Mouse (Mus musculus) embryo, embryonic 9.5 days (tissue): ENCODE data around the gene Slc10a4.
"Not testable (repeated sequence)": the region's sequence is repeated elsewhere in the genome, so short reads cannot be mapped to it uniquely, and the experiment has no call there.

Source experiments
- DNase-seq: peaks from one replicate; pipeline ENCODE4 v3.0.0-alpha.2; 2017; ENCODE audit errors: extremely low spot score

Slc10a4 gene

DNA sequence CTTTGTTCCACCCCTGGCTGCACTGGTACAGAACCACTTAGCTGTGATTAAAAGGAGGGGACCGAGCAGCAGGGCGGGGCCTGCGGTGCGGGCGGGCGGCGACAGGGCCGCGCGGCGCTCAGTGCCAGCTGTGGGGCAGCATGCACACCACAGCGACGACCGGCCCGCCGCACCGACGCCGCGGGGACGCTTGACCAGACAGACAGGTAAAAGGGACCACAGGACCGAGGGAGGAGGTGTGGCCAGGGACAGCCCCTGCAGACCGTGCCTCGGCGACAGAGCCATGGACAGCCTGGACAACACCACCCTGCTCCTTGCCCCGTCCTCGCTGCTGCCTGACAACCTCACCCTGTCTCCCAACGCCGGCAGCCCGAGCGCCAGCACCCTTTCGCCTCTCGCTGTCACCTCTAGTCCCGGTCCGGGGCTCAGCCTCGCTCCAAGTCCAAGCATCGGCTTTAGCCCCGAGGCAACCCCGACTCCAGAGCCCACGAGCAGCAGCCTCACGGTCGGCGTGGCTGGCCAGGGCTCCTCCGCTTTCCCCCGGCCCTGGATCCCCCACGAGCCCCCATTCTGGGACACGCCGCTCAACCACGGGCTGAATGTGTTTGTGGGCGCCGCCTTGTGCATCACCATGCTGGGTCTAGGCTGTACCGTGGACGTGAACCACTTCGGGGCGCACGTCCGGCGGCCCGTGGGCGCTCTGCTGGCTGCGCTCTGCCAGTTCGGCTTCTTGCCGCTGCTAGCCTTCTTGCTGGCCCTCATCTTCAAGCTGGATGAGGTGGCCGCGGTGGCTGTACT lies at the start of gene Slc10a4:
Slc10a4 (plus strand) TSS at position 100 of the 798 bp plus-strand sequence.
- peak; percentile 54 for DNase-seq

DNA sequence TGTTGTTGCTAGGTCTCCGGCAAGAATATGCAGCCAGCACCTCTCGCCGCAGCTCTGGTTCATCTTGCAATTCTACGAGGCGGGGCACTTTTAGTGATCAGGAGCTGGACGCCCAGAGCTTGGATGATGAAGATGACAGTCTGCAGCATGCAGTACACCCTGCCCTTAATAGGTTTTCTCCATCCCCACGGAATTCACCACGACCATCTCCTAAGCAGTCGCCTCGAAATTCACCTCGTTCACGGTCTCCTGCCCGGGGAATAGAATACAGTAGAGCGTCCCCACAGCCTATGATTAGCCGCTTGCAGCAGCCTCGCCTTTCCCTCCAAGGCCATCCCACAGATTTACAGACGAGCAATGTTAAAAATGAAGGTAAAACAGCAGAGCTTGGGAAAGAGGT lies 49.4 kb upstream of the Slc10a4 start:
- no peak for DNase-seq

DNA sequence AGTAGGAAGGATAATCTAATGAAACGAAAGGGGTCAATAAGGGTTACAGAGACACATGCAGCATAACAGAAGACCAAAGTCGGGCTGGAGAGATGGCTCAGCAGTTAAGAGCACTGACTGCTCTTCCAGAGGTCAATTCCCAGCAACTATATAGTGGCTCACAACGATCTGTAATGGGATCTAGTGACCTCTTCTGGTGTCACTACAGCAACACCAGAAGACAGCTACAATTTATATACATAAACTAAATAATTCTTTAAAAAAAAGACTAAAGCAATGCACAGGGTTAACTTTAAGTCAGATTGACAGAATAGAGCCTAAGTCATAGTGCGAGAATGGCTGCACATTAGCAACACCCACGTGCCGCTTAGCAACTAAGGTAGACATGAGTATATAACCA lies 46.6 kb upstream of the Slc10a4 start:
- DNase-seq: no peak

DNA sequence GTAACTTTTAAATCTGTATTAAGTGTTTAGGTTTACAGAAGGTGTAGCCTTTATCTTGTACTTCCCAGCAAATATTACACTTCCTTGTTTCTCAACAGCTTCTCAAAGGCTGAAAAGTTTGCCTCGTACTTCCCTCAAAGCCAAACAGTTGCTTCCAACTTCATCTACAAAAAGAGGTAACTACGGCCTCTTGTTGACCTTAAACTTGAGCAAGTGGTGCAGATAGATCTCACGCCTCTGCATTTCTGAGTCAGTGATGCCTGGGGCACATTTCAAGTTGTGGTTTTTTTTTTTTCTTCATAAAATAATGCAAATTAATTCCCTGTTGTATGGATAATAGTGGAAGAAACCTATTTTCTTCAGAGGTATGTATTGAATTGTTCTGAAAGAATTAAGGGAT lies 41.0 kb upstream of the Slc10a4 start:
- DNase-seq: no peak

DNA sequence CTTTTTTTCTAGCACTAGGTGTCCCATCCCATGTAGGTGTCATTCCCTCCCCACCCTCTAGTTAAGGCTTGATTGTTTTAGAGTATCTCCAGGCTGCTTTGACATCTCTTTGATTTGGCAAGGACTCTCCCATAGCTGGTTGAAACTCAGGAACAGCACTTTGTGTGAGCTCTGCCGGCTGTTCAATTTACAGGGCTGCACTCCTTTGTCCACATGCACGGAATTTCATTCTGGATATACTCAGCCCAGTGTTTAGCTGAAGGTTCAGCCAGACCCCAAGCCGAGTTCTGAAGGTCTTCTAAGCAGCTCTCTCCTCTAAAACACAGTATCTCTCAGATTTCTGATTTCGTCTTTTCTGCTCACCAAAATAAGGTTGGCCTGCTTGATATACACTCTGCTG lies 34.2 kb upstream of the Slc10a4 start:
- no peak for DNase-seq

DNA sequence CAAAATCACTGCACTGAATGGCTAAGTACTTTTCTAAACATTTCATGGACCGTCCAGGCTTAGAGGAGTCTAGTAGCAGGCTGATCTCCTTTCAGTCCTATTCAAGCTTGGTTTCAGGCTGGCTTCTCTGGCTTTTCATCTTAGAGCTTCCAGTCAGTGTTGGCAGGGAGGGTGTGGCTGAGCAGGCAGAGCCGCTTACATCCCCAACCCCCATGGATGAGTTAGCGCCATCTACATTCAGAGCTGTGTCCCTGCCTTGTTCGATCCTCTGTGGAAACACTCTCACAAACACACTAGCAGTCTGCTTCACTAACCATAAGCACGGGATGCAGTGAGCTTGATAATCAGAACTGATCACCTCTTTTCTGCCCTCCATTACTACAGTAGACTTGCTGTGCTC lies 33.7 kb upstream of the Slc10a4 start:
- peak; percentile 26 for DNase-seq

DNA sequence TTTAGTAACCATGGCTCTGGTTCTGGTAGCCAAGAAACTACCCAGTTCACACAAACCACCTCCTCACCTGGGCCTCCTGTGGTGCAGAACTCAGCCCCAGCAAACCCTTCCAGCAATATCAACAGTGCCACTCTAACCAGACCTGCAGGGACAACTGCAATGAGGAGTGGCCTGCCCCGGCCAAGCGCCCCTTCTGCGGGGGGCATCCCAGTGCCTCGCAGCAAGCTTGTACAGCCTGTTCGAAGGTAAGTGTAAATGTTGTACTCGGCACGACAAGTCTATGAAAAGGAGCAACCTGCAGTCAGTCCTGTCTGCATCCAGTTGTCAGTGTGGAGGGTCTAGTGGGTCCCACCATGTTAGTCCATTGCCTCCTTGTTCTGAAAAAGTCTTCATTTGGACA lies 32.1 kb upstream of the Slc10a4 start, which contains the start of gene Gm10135:
Gm10135 (minus strand) TSS at position 101 of the 400 bp plus-strand sequence.
- DNase-seq: no peak

DNA sequence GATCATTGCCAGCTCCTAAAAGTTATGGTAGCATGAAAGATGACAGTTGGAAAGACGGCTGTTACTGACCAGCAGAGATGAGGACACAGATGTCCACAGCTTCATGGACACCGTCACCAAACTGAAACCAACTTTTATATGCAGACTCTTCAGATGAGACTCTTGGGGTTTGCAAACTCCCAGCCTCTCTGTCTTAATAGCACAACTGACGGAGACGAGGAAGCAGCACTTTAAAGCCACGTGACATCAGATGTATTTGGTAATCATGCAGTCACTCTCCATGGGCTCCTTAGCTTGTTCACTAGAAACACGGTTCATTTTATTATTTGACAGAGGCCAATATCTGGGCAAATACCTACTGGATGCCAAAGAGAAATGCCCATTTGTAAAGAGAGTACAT lies 30.7 kb upstream of the Slc10a4 start:
- no peak for DNase-seq

DNA sequence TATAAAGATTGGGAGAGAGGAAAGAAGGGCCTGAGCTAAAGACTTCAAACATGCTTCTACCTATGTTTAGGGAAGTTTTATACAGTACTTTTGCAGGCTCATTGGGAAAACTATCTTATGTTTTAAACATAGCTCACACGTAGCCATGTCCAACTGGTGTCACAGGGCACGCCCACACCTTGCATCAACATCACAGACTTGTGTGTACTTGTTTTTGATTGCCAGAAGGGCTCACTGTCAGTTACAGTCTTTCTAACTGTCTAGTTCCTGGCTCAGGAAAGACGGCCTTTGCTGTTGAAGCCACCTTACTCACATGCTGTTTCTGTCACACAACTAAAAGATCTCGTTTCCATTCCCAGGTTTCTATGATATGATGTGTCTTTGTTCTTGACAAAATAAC lies 30.1 kb upstream of the Slc10a4 start:
- DNase-seq: no peak

DNA sequence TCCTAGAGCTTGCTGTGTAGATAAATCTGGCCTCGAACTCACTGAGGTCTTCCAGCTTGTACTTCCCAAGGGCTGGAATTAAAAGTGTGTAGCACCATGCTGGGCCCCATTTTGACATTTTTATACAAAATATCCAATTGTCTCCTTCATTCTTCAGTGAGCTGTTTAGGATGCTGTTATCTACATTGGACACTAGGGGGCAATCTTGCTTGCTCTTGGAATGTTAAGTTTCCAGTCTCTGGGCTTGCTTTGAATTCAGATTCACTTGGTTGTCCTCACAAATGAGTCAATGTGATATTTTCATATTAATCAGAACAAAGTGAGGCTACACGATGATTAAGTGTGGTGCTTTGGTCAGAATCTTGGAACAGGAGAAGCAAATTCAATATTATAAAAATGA lies 22.6 kb upstream of the Slc10a4 start:
- DNase-seq: peak; percentile 41

DNA sequence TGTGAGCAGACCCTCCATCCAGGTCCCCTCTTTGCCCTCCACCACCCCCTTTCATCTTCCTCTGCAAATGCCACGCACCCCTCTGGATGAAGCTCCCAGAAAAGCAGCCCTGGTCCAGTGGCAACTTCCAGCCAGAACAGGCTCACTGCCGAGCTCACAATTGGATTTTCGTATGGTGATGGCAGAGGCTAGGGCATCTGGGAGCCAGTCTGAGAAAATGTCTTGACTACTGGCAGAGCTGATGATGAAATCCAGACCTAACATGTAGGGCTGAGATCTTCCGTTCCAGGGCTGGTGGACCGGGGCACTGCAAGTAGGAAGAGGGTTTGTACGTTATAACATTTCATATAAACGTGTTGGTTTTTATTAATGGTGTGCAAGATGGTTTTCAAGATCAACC lies 18.9 kb upstream of the Slc10a4 start:
- no peak for DNase-seq

DNA sequence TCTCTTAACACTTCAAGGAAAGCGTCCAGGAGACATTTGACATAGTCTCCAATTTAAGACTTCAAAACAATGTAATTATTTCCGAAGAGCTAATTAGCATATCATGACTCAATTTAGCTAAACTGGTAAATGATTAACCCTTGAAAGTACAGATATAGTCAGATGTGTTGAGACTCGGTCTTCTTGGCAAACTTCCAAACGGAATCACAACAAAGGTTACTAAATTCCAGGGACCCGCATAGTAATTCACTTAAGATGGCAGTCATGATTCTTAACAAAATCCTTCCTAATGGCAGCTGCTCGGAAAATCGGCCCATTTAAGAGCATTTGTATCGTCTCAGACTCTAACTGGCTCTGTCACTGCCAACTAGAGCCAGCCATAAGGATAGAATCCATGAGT lies 16.9 kb upstream of the Slc10a4 start:
- DNase-seq: no peak

DNA sequence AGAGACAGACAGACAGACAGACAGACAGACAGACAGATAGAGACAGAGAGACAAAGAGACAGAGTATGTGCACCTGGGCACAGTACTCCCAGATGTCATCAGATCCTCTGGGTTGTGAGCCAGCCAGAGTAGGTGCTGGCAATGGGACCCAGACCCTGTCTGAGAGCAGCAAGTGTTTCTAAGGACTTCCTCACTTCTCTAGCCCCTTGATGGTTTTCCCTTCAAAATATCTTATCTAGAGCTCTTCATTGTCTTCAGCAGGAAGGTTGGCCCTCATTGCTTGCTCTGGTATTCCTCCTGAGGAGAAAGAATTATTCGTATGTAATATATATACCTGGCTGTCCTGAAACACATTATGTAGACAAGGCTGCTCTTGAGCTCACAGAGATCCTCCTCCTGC lies 14.2 kb upstream of the Slc10a4 start:
- no peak for DNase-seq

DNA sequence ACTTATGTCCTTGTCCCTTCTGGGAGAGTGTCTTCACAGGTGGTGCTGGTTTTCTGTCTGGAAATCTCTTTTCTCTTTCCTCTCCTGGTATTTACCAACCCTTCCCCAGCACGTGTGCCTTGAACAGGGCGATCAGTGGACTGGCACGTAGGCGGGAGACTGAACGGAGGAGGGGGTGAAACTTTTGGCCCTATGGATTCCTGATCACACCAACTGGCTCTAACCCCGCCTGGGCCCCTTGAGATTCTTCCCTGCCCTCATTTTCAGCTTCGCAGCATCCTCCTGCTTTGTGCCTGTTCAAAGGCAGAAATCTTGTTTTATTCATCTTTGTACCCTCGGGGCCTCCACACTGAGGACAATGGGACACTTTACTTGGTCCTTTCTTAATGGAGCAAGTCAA lies 12.3 kb upstream of the Slc10a4 start:
- no peak for DNase-seq

DNA sequence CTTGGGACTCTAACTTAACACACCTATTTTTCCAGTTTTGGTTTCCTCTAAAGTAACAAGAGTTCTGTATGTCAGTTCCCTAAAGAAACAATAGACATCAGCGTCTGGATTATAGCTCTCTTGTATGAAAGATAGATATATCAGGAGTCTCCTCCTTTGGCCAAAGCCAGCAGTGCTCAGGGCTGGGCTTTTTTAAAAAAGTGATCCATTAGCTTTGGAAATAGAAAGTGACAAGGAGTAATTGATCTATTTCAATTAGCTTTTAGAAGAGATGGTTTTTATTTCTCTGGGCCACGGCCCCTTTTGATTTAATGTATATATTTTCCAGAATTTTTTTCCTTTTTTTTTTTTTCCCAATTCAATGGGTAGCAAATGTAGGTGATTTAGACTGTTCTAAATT lies 11.8 kb upstream of the Slc10a4 start:
- DNase-seq: no peak

DNA sequence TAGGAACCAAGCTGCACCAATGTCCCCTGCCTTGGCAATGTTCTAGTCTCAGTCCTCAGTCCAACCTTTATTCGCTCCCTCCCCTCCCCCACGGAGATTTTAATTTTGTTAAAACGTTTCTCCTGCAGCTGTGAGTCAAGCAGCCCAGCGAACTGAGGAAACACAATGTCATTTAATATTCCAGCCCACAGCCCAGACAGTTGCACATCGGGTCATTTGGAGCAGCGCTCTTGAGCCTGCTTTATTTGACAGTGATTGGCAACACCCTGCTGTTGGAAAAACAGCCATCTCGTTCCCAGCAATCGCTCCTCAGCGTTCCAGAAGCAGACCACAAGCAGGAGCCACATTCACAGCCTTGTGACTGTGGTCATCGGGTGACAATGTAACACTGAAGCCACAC lies 11.3 kb upstream of the Slc10a4 start:
- no peak for DNase-seq

DNA sequence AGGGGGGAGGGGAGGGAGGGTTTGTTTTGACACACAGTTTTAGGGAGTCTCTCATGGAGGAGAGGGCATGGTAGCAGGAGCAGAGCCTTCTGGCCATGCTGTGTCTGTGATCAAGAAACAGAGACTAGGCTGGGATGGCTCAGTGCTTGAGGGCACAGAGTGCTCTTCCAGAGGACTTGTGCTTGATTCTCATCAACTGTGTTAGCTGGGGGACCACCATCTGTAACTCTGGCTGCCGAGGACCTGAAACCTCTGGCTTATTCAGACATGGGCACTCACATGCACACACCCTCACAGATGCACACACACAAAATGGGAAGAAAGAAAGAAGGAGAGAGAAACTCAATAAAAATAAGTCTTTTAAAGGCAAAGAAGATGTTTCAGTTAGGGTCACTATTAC lies 8.1 kb upstream of the Slc10a4 start:
- not testable (repeated sequence) for DNase-seq

DNA sequence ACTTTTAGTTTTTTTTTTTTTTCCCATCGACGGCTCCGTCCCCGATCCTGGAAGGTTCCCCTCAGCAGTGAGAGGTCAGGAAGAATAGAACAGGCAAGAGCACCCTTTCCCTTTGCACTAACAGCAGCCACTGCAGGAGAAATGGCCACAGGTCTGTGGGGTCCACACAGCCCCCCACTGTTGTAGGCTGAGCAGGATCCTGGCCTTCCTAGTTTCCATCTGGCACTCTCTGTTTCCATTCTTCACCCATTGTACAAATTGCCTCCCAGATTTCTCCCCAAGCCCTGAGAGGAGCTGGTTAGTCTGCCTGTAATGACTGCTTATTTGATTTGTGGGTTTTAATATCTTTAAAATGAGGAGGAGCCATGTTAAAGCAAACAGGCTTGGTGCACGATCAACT lies 2.6 kb upstream of the Slc10a4 start:
- no peak for DNase-seq

DNA sequence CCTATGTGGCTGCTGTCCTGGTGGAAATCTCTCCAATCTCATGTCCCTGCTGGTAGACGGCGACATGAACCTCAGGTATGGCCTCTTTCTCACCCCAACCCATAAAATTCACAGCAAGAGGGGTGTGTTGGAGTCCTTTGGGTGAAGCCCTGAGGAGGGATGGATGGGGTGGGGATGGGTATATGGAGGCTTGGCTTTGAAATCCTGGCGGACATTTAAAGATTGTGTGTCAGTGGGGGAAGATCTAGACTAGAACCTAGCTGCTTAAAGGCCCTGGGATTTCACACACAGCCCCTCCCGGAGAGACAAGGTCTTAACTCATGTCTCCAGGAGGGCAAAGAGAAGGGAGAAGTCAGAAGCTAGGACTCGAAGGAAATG lies 888 bp downstream of the Slc10a4 start:
- DNase-seq: no peak

DNA sequence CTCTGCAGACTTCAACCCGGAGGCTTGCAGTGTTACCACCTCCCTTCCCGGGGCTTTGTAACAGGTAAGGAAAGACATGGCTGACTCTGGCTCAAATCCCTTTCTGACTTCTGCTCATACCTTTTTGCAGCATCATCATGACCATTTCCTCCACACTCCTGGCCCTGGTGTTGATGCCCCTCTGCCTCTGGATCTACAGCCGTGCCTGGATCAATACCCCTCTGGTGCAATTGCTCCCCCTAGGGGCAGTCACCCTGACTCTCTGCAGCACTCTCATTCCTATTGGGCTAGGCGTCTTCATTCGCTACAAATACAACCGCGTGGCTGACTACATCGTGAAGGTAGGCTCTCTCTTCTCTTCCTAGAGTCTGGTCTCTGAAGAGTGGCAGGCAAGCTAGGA lies 1.5 kb downstream of the Slc10a4 start:
- not testable (repeated sequence) for DNase-seq

DNA sequence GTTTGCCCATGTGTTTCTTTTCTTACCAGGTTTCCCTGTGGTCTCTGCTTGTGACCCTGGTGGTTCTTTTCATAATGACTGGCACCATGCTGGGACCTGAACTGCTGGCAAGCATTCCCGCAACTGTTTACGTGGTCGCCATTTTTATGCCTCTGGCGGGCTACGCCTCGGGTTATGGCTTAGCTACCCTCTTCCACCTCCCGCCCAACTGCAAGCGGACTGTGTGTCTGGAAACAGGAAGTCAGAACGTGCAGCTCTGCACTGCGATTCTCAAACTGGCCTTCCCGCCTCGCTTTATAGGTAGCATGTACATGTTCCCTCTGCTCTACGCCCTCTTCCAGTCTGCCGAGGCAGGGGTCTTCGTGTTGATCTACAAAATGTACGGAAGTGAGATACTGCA lies 5.1 kb downstream of the Slc10a4 start:
- not testable (repeated sequence) for DNase-seq

DNA sequence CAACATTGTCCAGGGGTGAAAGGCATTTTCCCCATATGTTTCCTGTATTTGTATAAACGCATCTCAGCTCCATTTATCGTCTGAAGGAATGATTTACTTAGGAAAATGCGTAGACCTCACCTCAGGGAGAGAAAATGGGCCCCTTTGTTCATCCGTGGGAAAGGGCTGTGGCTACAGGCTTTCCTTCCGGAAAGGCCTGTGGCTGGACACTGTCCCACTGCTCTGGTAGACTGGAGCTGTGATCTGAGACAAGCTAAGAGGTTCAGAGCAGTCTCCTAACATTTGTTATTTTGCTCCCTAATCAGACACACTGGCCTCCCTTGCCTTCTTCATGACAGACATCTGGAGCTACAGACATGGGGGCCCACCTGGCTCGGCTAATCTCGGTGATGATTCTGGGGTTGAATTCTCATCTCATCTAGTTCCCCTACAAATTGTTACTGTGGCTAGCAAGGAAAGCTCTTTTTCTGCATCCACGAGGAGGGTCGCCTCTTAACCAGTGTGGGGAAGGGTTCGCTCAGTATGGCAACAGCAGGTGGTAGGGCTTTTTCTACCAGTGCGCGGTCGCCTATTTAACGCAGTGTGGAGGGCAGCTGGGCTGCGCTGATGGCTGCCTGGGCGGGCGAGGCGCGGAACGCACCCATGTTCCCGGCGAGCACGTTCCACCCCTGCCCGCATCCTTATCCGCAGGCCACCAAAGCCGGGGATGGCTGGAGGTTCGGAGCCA lies 6.4 kb downstream of the Slc10a4 start:
- peak; percentile 15 for DNase-seq

DNA sequence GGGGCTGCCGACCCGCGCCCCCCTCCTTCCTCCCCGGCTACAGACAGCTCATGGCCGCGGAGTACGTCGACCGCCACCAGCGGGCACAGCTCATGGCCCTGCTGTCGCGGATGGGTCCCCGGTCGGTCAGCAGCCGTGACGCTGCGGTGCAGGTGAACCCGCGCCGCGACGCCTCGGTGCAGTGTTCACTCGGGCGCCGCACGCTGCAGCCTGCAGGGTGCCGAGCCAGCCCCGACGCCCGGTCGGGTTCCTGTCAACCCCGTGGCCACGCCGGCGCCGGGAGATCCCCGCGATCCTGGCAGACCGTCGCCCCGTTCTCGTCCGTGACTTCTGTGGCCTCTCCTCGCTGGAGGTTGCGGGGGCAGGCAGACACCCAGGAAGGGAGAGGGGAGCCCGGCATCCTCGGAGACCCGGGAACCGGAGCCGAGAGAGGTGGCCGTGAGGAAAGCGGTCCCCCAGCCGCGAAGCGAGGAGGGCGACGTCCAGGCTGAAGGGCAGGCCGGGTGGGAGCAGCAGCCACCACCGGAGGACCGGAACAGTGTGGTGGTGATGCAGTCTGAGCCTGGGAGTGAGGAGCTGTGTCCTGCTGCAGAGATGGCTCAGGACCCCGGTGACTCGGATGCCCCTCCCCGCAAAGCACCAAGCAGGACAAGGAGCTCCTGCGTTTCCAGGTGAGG lies 7.1 kb downstream of the Slc10a4 start:
- DNase-seq: peak; percentile 31
